Mouse (Mus musculus) midbrain, embryonic 11.5 days (tissue): ENCODE data around the gene Tnik. TPM values are rescaled to one million over a fixed set of nuclear protein-coding genes. Genes with fewer than 3 reads are reported as not detected.

ENCODE experiments used
- ATAC-seq: fragments of 200-750 bp; cut with Nextera tagmentation; 2 replicates; pipeline ENCODE4 v1.8.0; 2017; ENCODE audit warnings: moderate TSS enrichment, moderate library complexity; ENCODE audit not compliant: low FRiP score
- DNase-seq: peaks from one replicate; pipeline ENCODE4 v3.0.0; 2015; ENCODE audit warnings: low spot score; ENCODE audit errors: missing footprints
- H3K27ac ChIP-seq: fragments of 300-500 bp; sonication (generic); 2 replicates; pipeline ENCODE4 v1.5.1; 2014; ENCODE audit warnings: low read depth, low read length
- H3K27me3 ChIP-seq: fragments of 300-500 bp; sonication (generic); 2 replicates; pipeline ENCODE4 v1.6.1; 2014; ENCODE audit warnings: mild to moderate bottlenecking, low read length, moderate library complexity, mixed read lengths; ENCODE audit not compliant: control insufficient read depth, insufficient read depth
- H3K36me3 ChIP-seq: fragments of 300-500 bp; sonication (generic); 2 replicates; pipeline ENCODE4 v1.6.1; 2014; ENCODE audit warnings: mild to moderate bottlenecking, low read length, moderate library complexity, mixed read lengths; ENCODE audit not compliant: control insufficient read depth, insufficient read depth
- H3K4me1 ChIP-seq: fragments of 300-500 bp; sonication (generic); 2 replicates; pipeline ENCODE4 v1.6.1; 2014; ENCODE audit warnings: low read length; ENCODE audit not compliant: control insufficient read depth, insufficient read depth
- H3K4me2 ChIP-seq: fragments of 300-500 bp; sonication (generic); 2 replicates; pipeline ENCODE4 v1.6.1; 2014; ENCODE audit warnings: mild to moderate bottlenecking, moderate library complexity
- H3K4me3 ChIP-seq: fragments of 300-500 bp; sonication (generic); 2 replicates; pipeline ENCODE4 v1.5.1; 2014; ENCODE audit warnings: low read depth, low read length
- H3K9ac ChIP-seq: fragments of 300-500 bp; sonication (generic); 2 replicates; pipeline ENCODE4 v1.6.1; 2014; ENCODE audit warnings: low read length
- H3K9me3 ChIP-seq: fragments of 300-500 bp; sonication (generic); 2 replicates; pipeline ENCODE4 v1.6.1; 2016; ENCODE audit warnings: low read length; ENCODE audit not compliant: control insufficient read depth
- WGBS: fragments of 180-500 bp; shearing (Covaris S2); extraction: QIAGEN DNeasy Blood & Tissue Kit; methylation state at CpG from one replicate; pipeline ENCODE4 v1.1.7; 2014; 5-methylcytosine and 5-hydroxymethylcytosine counted together
- polyA plus RNA-seq: library from polyadenylated mRNA; unstranded; fragments of >200 nt; fragmentation: Nextera tagmentation; extraction: Ambion mirVana; gene quantifications from 2 replicates; pipeline ENCODE4 v1.2.1, GENCODE M21; 2014

The Tnik gene
- polyA plus RNA-seq, 1 experiment from 2014 or later, result 21.2 TPM

- H3K27me3 ChIP-seq, result no peaks in the 10 kb centered on the region
- no peak overlapping the region for H3K27ac ChIP-seq
- DNase-seq, result peak; percentile 75
- H3K4me1 ChIP-seq, result no peaks in the 10 kb centered on the region
- no peak overlapping the region for H3K4me3 ChIP-seq
- no peak overlapping the region for H3K9ac ChIP-seq
- WGBS, result 85% methylated on average over 10 of the region's 10 CpGs
- no peaks in the 10 kb centered on the region for H3K9me3 ChIP-seq
- H3K36me3 ChIP-seq, result no peaks in the 10 kb centered on the region
- ATAC-seq, result no peak
- H3K4me2 ChIP-seq, result no peak overlapping the region
Measured at GRCm38 (mm10) chr3:28350147-28350801, 87.3 kb downstream of the Tnik start.

GRCm38 (mm10) chr3:28358391-28358790, 95.4 kb downstream of the Tnik start:
- H3K4me3 ChIP-seq, result no peak overlapping the region
- no peak overlapping the region for H3K9ac ChIP-seq
- H3K4me2 ChIP-seq, result no peak overlapping the region
- H3K27ac ChIP-seq, result no peak overlapping the region
- H3K27me3 ChIP-seq, result no peaks in the 10 kb centered on the region
- no peaks in the 10 kb centered on the region for H3K36me3 ChIP-seq
- WGBS, result 85% methylated on average over 2 of the region's 2 CpGs
- no peaks in the 10 kb centered on the region for H3K9me3 ChIP-seq
- peak; percentile 56 for DNase-seq
- no peak for ATAC-seq
- H3K4me1 ChIP-seq, result no peaks in the 10 kb centered on the region

- H3K27ac ChIP-seq, result no peak overlapping the region
- DNase-seq (no peak), ATAC-seq (no peak)
- no peak overlapping the region for H3K4me2 ChIP-seq
- H3K27me3 ChIP-seq, result no peaks in the 10 kb centered on the region
- no peaks in the 10 kb centered on the region for H3K9me3 ChIP-seq
- no peaks in the 10 kb centered on the region for H3K36me3 ChIP-seq
- 80% methylated on average over 6 of the region's 6 CpGs for WGBS
- no peaks in the 10 kb centered on the region for H3K4me1 ChIP-seq
- no peak overlapping the region for H3K9ac ChIP-seq
- no peak overlapping the region for H3K4me3 ChIP-seq
Measured at GRCm38 (mm10) chr3:28359138-28359537, 96.1 kb downstream of the Tnik start.

- DNase-seq, result peak; percentile 67
- ATAC-seq, result no peak
- 88% methylated on average over 6 of the region's 6 CpGs for WGBS
Measured at GRCm38 (mm10) chr3:28361056-28361455, 98.0 kb downstream of the Tnik start.

GRCm38 (mm10) chr3:28363441-28364125, 100.6 kb downstream of the Tnik start:
- Histone ChIP-seq H3K27ac (no peak overlapping the region), H3K9me3 (no peaks in the 10 kb centered on the region), H3K36me3 (no peaks in the 10 kb centered on the region), H3K9ac (no peak overlapping the region), H3K4me2 (no peak overlapping the region), H3K27me3 (no peaks in the 10 kb centered on the region), H3K4me1 (no peaks in the 10 kb centered on the region), H3K4me3 (no peak overlapping the region)
- ATAC-seq (no peak), DNase-seq (peak; percentile 78)
- 76% methylated on average over 5 of the region's 5 CpGs for WGBS

More at GRCm38 (mm10) chr3:28361056-28361455, 98.0 kb downstream of the Tnik start:
- Histone ChIP-seq H3K4me2 (no peak overlapping the region), H3K4me3 (no peak overlapping the region), H3K9me3 (no peaks in the 10 kb centered on the region), H3K27ac (no peak overlapping the region), H3K4me1 (no peaks in the 10 kb centered on the region), H3K9ac (no peak overlapping the region), H3K36me3 (no peaks in the 10 kb centered on the region), H3K27me3 (no peaks in the 10 kb centered on the region)

GRCm38 (mm10) chr3:28368746-28369145, 105.7 kb downstream of the Tnik start:
- H3K27ac ChIP-seq, result no peak overlapping the region
- ATAC-seq (no peak), DNase-seq (no peak)
- H3K9me3 ChIP-seq, result no peaks in the 10 kb centered on the region
- no peaks in the 10 kb centered on the region for H3K27me3 ChIP-seq
- H3K9ac ChIP-seq, result no peak overlapping the region
- WGBS, result 78% methylated on average over 5 of the region's 5 CpGs
- H3K4me2 ChIP-seq, result no peak overlapping the region
- H3K4me1 ChIP-seq, result no peaks in the 10 kb centered on the region
- H3K36me3 ChIP-seq, result no peaks in the 10 kb centered on the region
- H3K4me3 ChIP-seq, result no peak overlapping the region

- Histone ChIP-seq H3K4me3 (no peak overlapping the region), H3K36me3 (no peaks in the 10 kb centered on the region), H3K9me3 (no peaks in the 10 kb centered on the region), H3K4me1 (no peaks in the 10 kb centered on the region), H3K27ac (no peak overlapping the region), H3K9ac (no peak overlapping the region), H3K27me3 (no peaks in the 10 kb centered on the region), H3K4me2 (no peak overlapping the region)
- ATAC-seq (no peak), DNase-seq (no peak)
- 83% methylated on average over 1 of the region's 1 CpGs for WGBS
Measured at GRCm38 (mm10) chr3:28369266-28369665, 106.3 kb downstream of the Tnik start.

GRCm38 (mm10) chr3:28369698-28370097, 106.7 kb downstream of the Tnik start:
- Histone ChIP-seq H3K36me3 (no peaks in the 10 kb centered on the region), H3K9ac (no peak overlapping the region), H3K4me2 (no peak overlapping the region), H3K27me3 (no peaks in the 10 kb centered on the region), H3K4me1 (no peaks in the 10 kb centered on the region), H3K4me3 (no peak overlapping the region), H3K9me3 (no peaks in the 10 kb centered on the region), H3K27ac (no peak overlapping the region)
- no peak for ATAC-seq
- WGBS, result 79% methylated on average over 5 of the region's 5 CpGs
- no peak for DNase-seq

GRCm38 (mm10) chr3:28371583-28371982, 108.6 kb downstream of the Tnik start:
- no peak for ATAC-seq

More at GRCm38 (mm10) chr3:28371583-28371982, 108.6 kb downstream of the Tnik start:
- H3K27ac ChIP-seq, result no peak overlapping the region
- H3K4me2 ChIP-seq, result no peak overlapping the region
- H3K9me3 ChIP-seq, result no peaks in the 10 kb centered on the region
- H3K4me1 ChIP-seq, result no peaks in the 10 kb centered on the region
- 83% methylated on average over 1 of the region's 1 CpGs for WGBS
- no peaks in the 10 kb centered on the region for H3K27me3 ChIP-seq
- H3K4me3 ChIP-seq, result no peak overlapping the region
- no peak for DNase-seq
- no peaks in the 10 kb centered on the region for H3K36me3 ChIP-seq
- no peak overlapping the region for H3K9ac ChIP-seq
